Mouse (Mus musculus) mesoderm, embryonic 11.5 days (tissue): Measurements from ENCODE around the gene Btg3.
"Not testable (repeated sequence)": the region's sequence is repeated elsewhere in the genome, so short reads cannot be mapped to it uniquely, and the experiment has no call there.

Experiments
- DNase-seq: peaks from one replicate; pipeline ENCODE4 v3.0.0-alpha.2; 2012; ENCODE audit warnings: low read depth, low spot score

Btg3 gene

DNA sequence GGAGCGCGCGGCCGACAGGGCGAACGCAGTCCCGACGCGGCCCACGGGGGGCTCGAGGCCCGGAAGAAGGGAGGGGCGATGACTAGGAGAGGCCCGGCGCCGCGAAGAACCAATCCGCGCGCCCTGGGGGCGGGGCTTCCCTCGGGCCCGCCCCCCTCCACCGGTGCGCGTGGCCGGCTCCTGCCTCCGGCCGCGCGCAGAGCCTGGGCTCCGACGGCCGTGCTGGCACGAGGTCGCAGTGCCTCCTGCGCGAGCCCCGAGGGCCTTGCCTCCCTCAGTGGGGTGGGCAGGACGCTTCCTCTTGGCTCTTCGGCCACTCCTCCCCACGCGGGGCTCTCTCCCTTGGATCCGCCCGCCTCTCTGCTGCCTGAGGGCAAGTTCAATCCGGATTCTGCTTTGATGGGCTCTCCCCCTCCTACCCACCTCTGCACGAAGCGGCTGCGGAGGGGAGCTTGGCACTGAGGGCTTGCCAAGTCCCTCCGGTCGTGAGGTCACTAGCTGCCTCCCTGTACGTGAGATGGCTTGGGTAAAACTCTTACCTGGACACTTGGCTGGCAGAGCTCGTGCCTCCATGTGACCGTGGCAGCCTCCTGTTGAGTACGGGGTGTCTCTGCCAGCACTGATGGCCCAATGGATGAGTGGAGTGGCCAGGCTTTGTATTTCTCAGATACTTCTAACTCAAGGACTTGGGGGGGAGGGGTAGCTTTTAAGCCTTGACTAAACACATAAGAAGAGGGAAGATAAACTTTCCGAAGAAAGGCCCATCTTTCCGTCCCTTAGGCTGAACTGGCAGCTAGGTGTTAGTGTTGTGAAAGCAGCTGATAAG, at the start of gene Btg3:
Btg3 (minus strand) TSS at position 448 of the 826 bp plus-strand sequence.
- DNase-seq = peak; percentile 95

DNA sequence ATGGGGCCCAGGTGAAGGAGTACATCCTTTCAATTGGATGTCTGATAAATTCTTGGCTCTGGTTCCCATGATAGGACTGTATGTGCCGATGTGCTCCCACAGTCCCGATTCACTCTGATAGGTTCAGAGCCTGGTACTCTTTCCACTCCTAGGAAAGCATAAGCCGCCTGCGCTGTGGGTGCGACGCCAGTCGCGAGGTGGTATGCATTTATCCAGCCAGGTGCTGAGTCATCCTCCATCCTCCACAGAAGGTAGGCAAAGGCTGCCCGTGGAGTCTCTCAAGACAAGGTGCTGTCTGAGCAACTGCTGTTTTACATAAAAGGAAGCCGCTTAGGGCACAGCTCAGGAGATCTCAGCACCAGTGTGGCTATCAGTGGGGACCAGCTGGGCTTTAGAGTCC, 40.7 kb upstream of the Btg3 start:
- no peak for DNase-seq

DNA sequence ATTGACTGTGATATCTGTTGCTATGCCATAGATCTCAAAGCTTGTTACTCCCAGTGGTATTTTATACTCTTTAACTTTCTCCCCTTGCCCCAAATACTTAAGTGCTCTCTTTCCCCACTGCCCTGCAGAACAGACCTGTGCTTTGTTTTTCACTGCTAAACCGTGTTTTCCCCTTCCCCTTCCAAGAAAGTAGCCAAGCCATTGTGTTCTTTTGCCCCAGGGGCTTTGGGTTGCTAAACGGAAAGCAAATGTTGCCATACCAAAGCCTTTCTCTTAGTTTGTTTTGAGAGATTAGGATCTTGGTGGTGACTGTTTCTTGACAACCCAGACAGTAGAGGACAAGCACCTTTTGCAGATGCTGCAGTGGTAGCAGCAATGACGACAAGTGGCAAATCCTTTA, 39.5 kb upstream of the Btg3 start:
- no peak for DNase-seq

DNA sequence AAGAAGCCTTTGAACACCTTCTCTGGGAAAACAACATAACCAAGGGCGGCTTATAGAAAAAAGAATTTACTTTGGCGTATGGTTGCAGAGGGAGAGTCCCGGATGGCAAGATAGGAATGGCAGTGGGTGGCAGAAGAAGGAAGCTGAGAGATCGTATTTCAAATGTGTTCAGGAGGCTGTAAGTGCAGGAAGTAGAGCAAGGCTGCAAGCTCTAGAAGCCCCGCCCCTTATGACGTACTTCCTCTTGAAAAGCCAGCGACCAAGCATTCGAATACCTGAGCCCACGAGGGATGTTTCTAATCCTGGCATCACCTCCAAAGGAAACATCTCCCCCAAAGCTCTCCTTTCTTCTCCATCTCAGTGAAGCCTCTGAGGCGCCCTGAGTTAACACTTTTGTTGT, 33.0 kb upstream of the Btg3 start:
- DNase-seq = no peak

DNA sequence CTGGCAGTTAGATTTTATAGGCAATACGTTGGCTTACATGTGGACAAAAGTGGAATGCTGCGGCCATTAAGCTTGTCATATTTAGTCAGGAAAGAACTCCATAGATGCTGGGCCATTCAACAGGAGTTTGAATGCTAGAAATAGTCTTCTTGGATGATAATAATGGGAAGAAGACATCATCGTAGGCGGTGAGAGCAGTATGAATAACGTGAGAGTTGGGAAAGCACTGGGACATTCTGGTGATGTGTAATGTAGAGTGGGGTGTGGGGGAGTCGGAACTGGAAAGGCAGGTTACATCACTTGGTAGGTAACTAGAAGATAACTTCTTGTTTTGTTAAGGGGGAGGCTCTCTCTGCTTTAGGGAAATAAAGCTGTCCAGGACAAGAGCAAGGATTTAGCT, 30.9 kb upstream of the Btg3 start:
- DNase-seq = no peak

DNA sequence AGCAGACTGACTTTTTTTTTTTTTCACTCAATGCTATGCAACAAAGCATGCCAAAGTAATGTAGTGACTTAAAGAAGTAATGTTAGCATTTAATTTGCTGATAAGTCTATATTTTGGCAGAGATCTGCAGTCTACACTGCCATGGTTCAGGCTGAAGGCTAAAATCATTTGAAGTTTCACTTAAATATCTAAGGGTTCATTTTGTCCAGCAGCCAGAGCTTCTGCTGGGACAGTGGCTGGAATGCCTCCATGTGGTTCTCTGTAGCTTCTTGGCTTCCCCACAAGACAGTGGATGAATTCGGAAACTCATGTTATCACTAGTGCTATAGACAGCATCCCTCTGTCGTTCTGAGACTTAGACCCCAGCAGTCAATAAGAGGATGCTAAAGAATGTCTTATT, 29.7 kb upstream of the Btg3 start:
- no peak for DNase-seq

DNA sequence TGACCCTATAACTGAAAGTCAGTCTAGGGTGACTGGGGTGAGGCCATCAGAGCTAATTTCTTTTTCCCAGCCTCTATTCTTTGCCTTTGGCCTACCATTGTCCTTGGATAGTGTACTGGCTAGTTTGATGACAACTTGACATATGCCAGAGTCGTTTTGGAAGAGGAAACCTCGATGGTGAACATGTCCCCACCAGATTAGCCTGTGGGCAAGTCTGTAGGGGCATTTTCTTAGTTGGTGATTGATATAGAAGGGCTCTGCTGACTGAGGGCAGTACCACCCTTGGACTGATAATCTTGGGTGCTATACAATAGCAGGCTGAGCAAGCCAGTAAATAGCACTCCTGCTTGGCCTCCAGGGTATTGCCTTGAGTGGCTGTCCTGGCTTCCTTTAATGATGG, 25.3 kb upstream of the Btg3 start:
- DNase-seq = no peak

DNA sequence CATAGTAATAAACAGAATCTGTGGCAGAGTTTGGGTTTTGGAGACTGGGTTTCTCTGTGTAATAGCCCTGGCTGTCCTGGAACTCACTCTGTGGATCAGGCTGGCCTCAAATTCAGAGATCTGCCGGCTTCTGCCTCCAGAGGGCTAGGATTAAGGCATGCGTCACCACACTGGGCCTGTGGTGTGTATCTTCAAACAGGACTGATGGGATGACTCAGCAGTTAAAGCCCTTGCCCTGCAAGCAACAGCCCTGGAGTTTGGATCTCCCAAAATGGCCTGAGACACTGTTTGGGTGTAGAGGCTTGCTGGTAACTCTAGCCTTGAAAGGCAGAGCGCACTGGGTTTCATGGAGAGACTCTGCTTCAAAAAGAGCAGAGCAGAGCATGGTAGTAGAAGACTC, 22.4 kb upstream of the Btg3 start:
- DNase-seq = no peak

DNA sequence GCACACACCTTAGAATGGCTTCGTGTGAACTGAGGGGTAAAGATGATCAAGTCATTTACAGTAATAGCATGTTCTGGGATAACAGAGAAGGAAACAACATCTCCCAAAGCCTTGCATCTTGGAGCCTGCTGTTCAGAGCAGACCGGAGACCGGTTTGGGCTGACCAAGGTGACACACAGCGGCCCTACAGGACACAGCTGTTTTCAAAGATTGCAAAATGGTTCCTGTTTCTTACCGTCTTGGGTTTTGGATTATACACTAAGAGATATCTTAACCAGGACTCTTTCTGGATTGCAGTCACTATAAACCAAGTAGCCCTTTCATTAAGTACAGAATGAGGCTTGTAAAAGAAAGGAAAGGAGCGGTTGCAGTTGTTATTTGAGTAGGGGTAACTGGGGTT, 21.7 kb upstream of the Btg3 start:
- DNase-seq = no peak

DNA sequence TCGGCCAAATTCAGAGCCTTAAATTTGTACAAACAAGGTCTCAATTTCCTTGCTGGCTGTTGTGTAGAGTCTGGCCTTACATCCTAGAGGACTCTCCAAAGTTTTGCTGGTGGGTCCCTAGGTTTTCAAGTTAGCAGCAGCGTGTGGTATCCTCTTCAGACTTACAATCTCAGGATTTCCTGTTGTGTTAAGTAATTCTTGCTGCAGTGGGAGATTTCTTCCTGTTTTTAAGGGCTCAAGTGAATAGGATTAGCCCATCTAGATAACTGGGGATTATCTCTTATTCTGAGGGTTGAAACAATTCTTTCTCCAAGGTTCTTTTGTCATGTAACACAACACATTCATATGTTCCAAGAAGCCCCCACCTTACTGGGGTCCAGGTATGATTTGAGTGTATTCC, 14.4 kb upstream of the Btg3 start:
- DNase-seq = no peak

DNA sequence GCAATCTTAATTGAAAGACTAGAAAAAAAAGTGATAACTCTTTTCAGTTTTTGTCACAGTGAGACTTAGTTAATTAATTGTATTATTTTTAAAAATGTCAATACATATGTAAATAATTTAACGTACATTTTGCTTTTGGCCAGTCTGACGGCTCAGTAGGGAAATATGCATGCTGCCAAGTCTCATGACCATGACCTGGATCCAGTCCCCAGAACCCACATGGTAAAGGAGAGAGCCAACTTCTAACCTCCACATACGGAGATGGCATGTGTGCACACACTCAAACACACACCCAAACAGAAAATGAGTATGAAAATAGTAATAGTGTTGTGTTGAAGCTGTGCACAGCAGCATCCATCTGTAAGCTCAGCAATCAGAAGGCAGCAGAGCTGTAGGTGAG, 13.0 kb upstream of the Btg3 start:
- no peak for DNase-seq

DNA sequence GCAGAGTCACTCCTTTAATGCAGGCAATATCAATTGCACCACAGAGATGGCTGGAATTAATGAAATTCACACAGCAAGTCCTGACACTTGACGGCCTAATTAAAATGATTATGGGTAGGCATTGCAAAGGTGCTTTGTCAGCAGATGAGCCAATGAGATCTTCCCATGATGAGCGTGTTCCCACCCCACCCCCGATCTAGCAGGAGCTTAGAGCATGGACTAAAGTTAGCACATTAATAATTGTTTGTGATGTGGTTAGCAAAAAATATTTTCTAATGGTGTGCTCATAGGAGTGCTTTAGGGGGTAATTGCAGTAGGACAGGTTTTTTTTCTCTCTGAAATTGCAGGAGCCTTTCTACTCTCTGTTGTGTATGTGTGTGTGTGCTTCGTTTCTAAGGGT, 12.1 kb upstream of the Btg3 start:
- DNase-seq = no peak

DNA sequence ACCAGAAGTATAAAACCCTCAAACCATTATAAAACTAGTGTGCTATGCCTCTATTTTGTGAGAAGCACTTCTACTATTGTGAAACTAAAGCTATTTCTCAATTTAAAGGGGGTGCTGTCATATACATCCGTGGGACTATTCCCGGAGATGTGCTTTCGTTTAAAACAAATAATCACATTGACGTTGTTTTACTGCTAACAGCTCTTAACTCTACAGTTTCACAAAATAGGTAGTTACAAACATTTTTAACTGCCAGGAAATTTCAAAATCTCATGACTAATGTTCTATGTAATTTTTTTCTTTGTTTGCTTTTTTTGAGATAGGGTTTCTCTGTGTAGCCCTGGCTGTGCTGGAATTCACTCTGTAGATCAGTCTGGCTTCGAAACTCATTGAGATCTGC, 1.5 kb upstream of the Btg3 start:
- DNase-seq = no peak

DNA sequence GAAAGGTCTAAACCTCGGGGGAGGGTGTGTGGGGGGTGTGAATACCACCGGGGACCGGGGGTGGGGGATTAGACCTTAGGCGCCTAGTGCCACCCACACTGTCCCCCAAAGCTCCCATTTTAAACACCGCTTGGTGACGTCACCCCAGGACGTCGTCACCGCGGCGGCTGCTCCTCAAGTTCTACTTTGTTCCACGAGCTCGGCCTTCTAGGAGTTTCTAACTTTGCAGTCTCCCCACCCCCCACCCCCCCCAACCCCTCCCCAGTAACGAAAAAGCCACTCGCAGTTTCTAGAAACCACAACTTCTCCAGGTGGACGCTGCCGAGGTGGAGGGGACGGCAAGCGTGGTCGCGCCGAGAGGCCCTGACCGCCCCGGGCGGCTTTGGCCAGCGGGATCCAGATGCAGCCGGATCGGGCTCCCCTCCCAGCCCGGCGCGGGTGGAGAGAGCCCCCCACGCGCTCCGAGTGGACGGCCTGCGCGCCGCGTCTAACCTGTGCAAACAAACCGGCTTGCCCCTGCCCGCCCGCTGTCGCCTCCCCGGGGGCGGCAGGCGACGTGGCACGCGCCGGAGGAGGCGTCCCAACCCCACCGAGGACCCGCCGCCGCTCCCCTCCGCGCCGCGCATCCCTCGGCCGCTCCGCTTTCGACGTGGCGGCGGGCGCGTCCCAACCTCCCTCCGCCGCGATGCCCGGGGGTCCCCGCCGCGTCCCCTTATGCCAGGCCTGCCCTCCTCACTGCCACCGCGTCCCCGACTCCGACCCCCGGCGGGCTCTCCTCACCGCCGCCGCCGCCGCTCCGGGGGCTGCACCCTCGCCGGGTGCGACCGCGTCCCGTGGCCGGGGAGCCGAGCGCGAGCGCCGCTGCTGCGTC, 936 bp downstream of the Btg3 start:
- DNase-seq = peak; percentile 84

DNA sequence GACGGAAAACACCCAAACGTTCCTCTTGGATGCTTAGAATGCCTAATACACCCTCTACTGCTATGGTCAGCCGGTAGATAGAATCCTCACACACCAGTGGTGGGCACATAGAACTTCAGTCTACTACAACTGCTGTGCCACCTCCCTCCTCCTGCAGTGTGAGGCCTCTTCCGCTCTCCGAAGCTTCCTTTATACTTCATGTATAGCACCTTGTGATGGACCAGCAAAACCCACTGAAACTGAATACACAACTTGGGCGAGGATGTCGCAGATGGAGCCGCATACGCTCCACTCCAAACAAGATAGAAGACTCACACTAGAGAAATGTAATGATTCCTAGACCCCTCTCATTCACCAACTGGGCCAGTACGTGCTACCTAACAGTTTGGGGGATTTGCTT, 1.8 kb downstream of the Btg3 start:
- DNase-seq = peak; percentile 44

DNA sequence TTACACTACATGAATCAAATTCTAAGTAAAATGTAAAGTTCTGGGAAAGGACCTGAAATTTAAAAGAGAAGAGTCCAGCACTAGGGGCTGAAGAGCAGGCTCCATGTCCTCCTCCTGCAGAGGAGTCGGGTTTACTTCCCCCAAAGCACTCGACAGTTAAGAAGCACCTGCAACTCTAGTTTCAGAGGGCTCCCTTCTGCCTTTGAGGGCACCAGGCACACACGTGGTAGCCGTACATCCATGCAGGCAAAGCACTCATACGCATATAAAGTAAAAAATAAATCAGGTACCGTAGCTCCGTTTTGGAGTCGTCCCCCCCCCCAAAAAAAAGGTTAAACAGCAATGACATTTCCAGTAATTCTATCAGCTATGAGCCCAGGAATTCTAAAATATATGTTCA, 3.2 kb downstream of the Btg3 start:
- no peak for DNase-seq

DNA sequence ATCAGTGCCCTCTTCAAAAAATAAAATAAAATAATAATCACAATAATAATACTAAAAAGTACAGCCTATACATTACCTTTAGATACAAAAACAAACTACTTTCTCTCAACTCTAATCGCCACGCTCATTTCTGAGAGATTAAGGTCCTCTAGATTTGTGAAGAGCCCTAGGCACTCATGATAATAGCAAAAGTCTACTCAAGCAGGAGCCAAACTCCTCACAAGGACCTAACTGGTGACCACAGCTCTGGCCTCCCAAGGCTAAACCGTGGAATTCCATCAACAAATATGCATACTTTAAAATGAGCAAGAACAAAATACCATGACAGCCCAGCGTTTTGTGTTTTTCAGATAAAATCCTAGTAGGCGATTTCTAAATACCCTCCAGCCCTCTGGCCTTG, 4.2 kb downstream of the Btg3 start:
- no peak for DNase-seq

DNA sequence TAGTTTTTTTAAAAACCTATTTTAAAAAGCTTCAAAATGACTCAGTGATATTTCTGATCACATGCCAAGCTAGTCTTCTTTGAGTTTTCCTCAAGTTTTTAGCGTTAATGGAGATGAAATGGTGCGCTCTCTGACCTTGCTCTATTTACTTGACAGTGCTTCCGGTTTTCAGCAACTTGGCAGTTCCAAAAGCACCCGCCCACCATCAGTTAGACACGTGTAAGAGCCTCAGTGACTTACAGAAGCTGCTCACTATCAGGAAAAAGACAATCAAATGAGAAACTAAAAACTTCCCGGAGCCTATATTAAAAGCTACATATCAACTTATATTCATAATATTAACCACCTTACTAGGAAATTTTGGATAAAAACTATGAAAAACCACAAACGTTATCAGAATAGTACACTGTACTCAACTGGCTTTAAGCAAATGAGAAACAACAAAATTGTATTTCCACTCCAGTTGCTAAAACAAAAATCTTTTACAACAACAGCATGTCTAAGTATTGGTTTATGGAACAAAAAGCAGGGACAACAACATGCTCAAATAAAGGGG, 5.4 kb downstream of the Btg3 start:
- no peak for DNase-seq

DNA sequence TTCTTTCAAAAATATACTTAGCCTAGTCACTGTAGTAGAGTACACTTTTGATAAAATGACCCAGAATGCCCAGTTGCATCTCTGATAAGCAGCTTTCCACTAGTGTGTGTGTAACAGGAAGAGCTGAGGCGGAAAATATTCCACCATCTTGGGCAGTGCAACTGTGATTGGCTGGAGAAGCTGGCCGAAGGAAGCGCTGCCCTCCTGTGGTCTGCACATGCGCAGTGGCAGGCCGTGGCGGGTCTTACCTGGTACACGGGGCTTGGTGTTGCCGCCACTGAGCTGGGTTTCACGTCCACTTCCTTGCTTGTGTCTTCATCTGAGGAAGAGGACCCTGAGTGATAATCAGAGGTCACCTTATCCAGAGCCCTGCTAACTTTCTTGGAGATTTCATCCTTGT, 12.4 kb downstream of the Btg3 start:
- DNase-seq = not testable (repeated sequence)

DNA sequence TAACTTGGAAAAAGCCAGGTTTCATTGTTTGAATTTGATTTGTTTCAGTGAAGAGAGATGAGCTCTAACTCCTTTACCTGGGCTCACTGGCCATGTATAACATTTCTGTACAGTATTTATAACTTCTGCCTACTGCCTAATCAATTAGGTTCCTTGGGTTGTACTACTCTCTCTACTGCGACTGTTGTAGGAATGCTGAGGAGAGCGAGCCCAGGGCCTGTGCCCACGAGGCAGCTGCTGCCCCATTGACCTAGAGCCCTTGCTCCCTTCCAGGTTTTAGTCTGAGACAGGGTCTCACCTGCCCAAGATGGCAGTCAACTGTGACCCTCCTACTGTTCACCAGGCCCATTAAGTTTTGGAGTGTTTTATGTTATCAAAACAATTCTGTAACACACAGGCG, 15.5 kb downstream of the Btg3 start:
- DNase-seq = no peak

DNA sequence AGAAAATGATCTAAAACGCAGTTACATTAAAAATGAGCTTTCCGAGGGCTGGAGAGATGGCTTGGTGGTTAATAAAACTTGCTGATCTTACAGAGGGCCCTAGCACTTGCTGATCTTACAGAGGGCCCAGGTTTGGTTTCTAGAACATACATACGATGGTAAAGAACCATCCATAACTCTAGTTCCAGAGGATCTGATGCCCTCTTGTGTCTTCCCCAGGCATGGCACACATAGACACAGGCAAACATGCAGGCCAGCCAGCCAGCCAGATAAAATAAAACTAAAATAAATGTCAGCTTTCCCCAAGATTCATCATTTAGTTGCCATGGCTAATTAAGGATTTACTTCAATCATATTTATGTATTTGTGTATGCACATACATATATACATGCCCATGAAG, 19.2 kb downstream of the Btg3 start:
- DNase-seq = no peak

DNA sequence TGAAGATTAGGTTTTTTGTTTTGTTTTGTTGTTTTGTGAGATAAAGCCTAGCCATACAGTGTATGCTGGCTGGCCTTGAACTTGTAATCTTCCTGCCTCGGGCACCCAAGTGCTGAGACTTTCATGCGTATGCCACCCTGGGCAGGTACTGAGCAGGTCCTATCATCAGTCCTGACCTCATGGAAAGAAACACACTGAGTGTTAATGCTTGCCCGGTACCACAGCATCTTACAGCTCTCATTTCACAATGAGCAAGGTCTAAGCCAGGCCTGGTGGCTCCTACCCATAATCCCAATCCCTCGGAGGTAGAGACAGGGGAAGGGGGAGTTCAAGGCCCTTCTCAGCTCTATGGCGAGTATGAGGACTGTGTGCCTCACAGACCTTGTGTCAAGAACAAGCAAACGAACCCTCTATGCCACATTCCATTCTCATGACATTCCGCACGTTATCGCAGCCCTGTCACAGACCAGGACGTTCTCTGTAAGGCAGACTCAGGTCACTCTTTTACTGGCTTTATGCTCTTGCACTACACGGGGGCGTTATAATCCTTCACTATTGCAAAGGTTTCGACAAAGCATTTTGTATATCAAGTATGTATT, 29.6 kb downstream of the Btg3 start:
- no peak for DNase-seq
